Mouse (Mus musculus): ENCODE measurements around the gene Col7a1.
A peak's percentile ranks its signal among the peaks of the same experiment; 100 is the strongest.

The Col7a1 gene

DNA sequence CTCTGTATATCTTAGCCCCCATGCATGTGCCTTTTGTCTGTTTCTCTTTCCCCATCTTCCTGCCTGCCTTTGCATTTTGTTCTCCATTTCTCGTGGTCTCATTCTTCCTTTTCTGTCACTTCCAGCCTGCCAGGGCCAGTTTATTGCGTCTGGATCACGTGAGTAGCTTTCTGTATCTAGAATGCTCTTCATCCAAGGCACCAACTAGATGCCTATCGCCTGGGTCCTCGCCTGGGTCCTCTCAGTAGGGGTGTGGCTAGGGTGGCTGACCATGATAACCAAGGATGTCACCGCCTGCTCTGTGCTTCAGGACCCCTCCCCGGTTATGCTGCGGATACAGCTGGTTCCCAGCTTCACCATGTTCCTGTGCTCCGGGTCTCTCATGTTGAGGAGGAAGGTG is 29.8 kb downstream of the Col7a1 start:
- DNase-seq (ENCODE audit: low spot score in 2 of 2): no peak

DNA sequence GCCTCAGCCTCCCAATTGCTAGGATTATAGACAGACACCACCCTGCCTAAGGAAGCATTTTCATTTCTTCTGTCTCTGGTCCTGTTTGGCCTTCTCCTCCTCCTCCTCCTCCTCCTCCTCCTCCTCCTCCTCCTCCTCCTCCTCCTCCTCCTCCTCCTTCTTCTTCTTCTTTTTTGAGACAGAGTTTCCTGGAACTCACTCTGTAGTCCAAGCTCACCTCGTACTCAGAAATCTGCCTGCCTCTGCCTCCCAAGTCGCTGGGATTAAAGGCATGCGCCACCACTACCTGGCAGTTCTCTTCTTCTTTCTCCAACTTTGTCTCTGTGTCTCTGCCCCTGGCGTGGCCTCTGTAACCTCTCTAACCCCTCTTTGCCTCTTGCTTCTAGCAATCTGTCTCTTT is 32.3 kb downstream of the Col7a1 start, which contains the start of gene Ucn2:
Gene Ucn2 (plus strand): TSS at position 301 of the 400 bp plus-strand sequence.
- DNase-seq (ENCODE audit: low spot score in 2 of 2): no peak

DNA sequence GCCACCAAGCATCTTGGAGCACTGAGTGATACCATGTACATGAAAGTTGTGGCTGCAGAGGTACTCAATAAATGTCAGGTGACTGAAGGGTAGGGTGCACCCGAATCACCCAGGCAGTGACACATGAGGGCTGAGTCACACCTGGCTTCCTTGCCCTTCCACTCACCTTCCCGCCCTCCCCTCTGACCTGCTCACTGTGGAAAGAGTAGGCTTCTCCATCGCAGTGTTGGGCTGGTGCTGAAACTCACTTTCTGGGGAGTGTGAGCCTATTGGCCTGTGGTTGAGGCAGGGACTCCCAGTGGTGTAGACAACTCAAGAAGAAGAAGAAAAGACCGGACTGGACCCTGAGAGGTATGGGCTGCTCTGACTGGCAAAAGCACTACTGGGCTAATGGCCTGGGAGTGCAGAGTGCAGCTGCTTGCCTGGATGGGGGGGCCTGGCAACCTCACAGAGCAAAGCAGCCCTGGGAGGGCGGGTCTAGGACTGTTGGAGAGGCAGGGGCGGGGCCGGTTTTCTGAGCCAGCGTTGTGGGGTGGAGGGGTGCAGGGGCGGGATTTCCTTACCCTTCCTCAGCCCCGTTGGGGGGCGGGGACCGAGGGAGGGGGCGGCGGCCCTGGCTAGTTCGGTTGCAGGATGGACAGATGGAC is 34.4 kb downstream of the Col7a1 start:
- DNase-seq (ENCODE audit: low spot score in 2 of 2): peak in 1 of 2 experiments; percentile 51

DNA sequence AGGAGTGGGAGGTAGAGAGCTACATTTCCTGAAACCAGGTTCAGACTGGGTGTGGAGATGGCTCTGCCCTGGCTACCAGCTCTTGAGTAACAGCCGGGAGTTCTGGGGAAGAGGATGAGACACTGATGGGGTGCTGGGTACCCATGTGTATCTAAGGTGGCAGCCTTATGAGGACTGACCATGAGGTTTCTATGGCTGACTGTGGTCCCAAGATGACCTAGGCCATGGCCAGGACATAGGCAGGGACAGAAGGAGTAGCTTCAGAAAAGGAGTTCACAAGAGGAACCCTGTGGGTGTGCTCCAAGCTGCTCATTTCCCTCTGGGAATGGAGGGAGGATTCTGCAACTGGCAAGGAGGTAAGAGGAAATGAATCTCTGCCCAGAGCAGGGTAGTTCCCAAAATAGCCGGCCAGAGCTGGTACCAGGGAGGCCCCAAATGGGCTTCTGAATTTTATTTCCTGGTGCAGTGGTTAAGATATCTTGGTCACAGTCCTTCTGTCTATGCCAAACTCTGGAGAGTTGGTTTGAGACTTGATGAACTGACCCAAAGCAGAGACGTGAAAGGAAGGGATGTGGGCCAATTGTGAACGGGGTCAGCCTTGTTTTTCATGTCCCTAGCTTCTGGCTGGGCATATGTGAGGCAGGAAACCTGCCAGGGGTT is 36.5 kb downstream of the Col7a1 start:
- peak; percentile 45 to 47 for DNase-seq (ENCODE audit: low spot score in 2 of 2)

DNA sequence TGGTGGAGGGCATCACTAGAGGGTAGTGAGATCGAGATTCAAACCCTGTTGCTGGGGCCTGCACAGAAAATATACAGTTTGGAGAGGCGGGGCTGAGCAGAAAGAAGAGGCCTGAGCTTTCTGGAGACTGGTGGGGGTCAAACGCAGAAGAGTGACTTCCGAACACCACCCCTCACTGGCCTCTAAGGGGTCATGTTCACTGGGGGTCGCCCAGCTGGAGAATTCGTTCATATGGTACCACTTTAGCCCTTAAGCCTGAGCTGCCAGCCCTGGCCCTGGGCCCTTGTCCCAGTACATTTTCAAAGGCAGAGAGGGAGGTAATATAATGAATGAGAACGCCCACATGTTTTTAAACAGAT is 37.1 kb downstream of the Col7a1 start:
- peak in 1 of 2 experiments; percentile 38 for DNase-seq (ENCODE audit: low spot score in 2 of 2)

DNA sequence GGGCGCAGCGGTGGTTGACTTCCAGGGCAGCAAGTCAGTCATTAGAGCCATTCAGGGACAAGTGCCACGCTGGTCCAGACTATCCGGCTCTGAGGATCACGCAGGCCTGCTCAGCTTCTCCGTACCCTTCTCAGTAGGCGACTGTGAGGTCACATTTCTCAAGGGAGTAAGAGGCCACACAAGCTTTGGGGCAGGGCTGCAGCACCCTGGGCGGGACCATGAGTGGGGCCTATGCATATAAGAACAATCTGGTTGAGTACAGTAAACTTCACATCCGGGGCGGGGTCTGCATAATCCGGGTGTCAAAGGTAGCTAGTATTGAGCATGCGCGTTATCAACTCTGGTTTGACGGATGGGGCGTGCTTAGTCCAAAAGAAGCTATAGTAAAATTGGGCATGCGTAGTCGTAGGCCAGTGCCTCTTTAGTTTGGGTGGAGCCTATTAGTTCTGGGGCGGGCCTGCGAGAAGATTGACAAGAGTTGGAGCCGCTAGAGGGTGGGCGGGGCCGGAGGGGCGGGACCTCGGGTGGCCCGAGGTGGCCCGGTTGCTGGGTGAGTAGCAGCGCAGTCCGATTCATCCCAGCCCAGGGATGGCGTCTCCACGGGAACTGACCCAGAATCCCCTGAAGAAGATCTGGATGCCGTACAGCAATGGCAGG is 38.2 kb downstream of the Col7a1 start, which contains the start of gene Pfkfb4:
Gene Pfkfb4 (plus strand): TSS at position 351 of the 657 bp plus-strand sequence.
- DNase-seq (ENCODE audit: low spot score in 2 of 2): peak; percentile 96 to 98

DNA sequence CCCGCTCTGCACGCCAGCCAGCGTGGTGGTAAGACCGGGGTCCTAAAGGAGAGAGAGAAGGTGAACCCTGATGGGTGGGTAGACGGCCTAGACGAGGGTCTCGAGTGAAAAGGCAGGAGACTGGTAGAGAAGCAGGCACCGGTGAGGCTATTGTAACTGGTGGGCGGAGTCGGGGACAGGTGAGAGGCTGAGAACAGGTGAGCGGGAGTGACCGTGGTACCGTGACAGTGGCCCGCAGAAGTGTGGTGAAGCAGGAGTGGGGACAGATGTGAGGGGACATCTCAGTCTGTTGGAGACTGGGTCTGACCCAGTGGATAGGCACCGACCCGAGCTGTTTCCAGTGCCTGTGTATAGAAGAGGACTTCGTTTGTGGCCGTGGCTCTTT is 38.7 kb downstream of the Col7a1 start:
- no peak for DNase-seq (ENCODE audit: low spot score in 2 of 2)

DNA sequence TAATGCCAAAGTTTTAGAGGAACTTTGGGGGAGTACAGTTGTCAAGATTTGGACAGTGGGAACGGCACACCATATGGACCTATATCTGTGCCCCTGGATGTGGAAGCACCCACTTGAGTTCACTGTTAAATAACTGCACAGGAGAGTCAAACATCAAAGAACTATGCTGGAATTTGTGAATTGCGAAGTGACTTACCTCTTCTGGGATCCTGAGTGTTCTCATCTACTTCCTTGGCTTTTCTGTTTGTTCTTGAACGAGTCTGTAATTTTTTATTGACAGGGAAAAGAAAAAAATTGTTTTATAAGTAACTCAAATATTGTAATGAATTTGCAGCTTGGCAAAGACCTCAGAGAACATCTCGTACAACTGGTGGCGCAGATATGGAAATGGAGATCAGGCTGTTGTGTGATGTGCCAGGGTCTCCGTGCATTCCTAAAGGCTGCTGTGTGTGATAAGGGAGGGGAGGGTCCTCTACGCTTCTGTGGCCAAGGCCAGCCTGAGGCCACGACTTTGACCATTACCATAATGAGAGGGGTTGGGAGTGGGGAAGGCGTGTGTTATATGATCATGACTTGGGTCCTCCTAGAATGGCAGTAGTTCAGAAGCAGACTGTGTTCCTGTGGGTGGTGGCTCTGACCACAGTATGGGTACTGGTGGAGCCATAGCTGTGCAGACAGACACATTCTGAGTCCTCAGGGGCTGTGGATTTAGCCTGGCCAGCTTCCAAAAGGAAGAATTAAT is 39.4 kb downstream of the Col7a1 start:
- no peak for DNase-seq (ENCODE audit: low spot score in 2 of 2)

DNA sequence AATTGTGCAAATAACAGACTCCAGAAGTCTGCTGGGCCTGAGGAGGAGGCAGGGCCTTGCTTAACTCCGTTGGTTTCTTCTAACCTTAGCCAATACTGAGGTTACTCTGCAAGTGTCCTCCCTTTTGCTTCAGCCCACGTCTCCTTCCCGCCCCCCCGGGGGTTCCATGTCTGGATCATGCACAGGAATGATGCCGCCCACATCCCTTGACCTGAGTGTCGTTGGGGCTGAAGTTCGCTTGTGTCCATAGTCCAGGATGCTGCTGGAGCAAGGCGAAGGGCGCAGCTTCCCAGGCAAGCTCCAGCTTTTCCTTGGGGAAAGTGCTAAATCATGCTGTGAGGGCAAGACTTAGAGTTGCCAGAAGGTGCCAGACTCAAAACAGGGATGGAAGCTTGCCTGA is 43.0 kb downstream of the Col7a1 start:
- DNase-seq (ENCODE audit: low spot score in 2 of 2): no peak

DNA sequence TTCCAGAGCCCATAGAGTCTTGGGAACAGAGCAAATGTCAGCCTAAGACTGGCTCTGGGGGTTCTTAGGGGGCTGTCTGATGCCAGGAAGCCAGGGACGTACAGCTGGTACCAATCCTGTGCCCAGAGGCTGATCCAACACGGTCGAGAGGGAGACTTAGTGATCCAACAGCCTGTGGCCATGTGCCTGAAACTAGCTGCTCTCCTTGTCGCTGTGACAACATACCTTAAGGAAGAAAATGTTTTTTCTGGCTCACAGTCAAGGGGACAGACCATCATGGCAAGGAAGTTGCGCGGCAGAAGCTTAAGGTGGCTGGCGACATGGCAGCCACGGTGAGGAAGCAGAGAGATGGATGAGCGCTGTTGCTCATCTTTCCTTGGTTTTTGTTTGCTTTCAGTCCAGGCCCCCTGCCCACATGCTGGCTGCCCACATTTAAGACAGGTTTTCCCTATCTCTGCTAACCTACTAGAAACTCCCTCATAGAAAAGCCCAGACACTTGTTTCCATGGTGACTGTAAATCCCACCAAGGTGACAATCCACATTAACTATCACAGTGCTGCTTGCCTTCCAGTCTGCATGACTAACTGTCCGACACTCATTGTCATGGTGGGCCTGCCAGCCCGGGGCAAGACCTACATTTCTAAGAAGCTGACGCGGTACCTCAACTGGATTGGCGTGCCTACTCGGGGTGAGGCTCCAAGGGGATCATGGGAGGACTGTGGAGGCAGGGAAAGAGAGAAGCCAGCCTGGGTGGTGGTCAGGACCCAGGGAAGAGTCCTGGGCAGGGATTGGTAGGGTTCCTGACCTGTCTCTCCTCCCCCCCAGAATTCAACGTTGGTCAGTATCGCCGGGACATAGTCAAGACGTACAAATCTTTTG is 45.1 kb downstream of the Col7a1 start:
- peak in 1 of 2 experiments; percentile 53 for DNase-seq (ENCODE audit: low spot score in 2 of 2)

DNA sequence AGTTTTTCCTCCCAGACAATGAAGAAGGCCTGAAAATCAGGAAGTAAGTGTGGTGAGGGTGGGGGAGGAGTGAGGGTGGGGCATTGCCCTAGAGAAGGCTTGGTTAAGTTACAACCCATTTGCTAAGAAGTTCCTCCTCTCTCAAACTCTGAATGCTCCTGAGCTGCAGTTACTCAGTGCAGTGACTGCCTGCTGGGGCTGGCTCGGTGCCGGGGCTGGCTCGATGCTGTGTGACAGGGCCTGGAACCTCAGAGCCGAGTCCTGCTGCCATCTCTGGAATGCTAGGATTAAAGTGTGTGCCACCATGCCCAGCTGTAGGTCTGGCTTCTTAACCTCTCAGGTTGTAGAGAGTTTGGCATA is 45.8 kb downstream of the Col7a1 start:
- DNase-seq (ENCODE audit: low spot score in 2 of 2): no peak

DNA sequence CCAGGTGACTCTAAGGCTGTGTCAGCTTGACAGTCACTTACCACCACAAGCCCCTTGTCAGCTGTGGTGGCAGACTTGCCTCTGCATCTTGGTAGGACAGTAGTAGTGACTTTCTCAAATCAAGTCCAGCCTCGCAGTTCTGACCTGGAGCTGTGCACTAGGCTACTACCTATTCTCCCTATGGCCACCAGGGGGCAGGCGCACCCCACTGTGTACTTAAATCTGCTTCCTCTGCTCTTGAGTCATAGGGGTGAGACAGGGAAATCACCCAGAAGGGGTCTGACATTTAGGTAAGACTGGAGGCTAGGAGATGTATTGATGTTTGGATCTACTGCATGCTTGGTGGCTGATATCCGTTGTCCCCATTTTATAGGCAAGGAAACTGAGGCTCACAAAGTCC is 47.3 kb downstream of the Col7a1 start:
- peak; percentile 69 to 72 for DNase-seq (ENCODE audit: low spot score in 2 of 2)

DNA sequence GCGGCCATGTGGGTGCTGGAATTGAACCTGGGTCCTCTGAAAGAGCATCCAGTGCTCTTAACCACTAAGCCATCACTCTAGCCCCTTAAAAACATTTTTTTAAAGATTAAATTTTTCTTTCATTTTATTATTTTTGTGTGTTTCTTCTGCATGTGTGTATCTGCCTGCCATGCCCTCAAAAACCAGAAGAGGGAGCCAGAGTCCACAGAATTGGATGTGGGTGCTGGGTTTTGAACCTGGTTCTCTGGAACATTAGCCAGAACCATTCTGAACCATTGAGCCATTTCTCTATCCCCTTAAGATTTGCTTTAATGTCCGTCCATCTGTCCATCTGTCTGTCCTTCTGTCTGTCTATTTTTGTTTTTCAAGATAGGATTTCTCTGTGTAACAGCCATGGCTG is 49.8 kb downstream of the Col7a1 start:
- DNase-seq (ENCODE audit: low spot score in 2 of 2): no peak

DNA sequence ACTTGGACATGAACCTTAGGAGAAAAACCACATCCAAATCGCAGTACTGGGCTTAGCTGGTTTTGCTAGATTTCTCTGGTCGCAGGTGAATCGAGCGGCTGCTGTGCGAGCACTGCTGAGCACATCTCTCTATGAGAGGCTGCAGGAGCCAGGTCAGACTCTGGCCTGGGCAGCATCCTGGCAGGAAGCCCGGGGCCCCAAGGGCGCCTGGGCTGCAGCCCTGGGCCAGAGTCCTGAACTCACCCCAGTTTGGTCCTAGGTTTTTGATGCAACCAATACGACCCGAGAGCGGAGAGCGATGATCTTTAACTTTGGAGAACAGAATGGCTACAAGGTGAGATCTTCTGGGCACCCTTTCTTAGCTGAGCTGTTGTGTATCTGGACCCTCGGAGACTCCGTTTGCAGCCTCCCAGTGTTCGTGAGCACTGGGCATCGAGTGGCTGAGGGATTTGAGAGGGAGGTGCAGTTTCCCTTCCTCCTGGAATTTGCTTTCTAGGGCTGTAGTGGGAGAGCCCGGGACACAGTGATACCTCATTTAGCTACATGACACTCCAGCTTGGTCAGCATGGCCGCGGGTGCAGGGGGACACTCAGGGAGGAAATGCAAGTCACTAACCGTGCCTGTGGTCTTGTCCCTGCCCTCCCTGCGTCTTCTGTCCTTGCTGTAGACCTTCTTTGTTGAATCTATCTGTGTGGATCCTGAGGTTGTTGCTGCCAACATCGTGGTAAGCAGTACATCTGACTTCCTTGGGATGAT is 53.8 kb downstream of the Col7a1 start:
- no peak for DNase-seq (ENCODE audit: low spot score in 2 of 2)

DNA sequence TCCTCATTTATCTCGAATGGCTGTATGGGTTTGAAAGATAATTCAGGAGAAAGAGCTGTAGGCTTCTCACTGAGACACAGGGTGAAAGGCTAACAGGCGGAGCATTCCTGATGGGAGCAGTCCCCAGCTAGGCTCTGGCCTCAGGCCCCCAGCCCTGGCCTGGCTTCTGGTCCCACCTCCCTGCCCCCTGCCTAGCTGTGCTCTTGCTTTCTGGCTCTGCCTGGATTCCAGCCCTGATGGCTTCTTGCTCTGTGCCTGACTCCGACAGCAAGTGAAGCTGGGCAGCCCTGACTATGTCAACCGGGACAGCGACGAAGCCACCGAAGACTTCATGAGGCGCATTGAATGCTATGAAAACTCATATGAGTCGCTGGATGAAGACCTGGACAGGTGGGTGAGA is 54.7 kb downstream of the Col7a1 start:
- DNase-seq (ENCODE audit: low spot score in 2 of 2): no peak

DNA sequence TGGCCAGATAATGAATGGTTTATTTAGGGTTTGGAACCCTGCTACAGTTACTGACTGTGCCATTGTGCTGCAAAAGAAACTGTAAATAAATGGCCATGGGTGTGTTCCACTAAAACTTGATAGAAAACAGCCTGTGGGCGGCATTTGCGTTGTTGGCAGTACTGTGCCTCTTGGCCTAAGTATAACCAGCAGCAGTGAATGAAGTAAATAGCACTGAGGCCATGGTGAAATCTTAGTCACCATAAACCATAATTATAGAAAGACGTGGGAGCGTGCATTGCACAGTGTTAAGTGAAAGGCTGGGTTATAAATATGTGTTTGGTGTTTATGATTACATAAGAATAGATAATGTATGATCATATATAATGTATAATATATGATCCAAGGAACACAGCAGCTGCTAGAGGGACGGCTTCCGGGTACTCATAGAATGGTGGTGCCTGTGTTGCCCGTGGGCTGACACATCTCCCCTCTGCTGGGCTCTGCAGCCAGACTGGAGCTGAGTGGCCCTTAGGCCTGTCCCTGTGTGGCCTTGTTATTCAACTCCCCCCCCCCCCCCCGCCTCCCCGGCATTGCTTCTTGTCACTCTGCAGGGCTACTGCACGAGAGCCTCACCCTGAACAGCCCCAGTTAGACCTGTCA is 55.7 kb downstream of the Col7a1 start:
- DNase-seq (ENCODE audit: low spot score in 2 of 2): peak in 1 of 2 experiments; percentile 58

DNA sequence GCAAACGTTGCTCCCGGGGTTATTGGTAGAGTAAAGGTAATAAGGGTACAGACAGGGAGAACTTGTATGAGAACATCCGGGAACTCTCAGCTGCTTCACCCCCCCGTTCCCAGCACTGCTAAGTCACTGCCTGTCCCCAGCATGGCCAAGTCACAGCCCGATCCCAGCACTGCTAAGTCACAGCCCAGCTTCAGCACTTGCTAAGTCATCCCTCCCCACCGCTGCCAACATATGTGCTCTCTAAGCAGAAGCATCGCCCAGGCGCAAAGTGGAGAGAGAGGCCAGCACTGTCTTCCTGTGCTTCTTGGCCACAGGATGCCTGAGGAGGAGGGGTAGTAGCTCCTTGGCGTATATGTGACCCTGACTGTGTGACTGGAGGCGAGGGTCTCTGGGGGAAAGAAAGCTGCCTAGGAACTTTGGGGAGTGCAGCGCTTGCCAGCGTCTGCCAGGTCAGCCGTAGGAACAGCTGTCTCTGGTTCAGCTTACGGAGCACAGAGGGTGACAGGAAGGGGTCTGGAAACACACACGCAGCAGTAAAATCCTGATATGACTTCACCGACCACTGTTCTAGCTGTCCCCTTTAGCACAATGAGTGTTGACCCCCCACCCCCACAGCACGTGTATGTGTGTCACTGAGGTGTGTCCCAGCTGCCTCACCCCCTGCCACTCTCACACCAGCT is 56.4 kb downstream of the Col7a1 start:
- DNase-seq (ENCODE audit: low spot score in 2 of 2): no peak

DNA sequence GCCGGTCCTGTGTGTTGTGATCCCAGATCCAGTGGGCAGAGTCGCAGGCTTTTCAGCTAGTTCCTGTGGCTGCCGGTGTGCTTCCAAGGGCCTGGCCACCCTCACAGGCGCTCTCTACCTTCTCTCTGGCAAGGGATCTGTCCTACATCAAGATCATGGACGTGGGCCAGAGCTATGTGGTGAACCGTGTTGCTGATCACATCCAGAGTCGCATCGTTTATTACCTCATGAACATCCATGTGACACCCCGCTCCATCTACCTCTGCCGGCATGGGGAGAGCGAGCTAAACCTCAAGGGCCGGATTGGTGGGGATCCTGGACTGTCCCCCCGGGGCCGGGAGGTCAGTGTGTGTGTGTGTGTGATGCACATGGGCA is 56.9 kb downstream of the Col7a1 start:
- no peak for DNase-seq (ENCODE audit: low spot score in 2 of 2)

DNA sequence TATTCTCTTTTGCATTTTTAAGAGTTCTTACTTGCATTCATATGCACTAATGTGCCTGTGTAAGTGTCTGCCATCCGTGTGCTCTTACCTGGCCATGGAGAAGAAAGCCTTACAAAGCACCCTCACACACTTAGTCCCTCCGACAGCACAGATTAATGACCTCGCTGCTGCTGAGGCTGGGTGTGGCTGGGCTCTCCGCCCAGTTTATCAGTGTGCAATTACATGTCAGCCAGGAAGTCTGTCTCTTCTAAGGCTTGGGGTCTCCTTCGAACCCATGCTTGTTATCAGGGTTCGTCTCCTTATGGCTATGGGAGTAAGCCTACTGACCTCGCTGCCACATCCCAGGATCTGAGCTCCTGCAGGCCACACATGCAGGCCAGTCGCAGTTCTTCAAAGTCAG is 62.0 kb downstream of the Col7a1 start:
- DNase-seq (ENCODE audit: low spot score in 2 of 2): peak in 1 of 2 experiments; percentile 9

All from right cerebral cortex, postnatal 10 days (tissue).